Mouse (Mus musculus) bone marrow, adult 2 months (tissue): Measurements from ENCODE around the gene Matn1.

ENCODE experiments used
- CTCF ChIP-seq: fragments of 200-500 bp; IDR thresholded peaks from 2 replicates; pipeline ENCODE4 v1.5.1; 2011; ENCODE audit warnings: low read length, control low read depth; ENCODE audit not compliant: control insufficient read depth, insufficient read depth
- POLR2A ChIP-seq: fragments of 200-500 bp; IDR thresholded peaks from 2 replicates; pipeline ENCODE4 v1.6.1; 2011; ENCODE audit warnings: low read depth, mild to moderate bottlenecking, control low read depth, low read length, borderline replicate concordance; ENCODE audit not compliant: control insufficient read depth

DNA sequence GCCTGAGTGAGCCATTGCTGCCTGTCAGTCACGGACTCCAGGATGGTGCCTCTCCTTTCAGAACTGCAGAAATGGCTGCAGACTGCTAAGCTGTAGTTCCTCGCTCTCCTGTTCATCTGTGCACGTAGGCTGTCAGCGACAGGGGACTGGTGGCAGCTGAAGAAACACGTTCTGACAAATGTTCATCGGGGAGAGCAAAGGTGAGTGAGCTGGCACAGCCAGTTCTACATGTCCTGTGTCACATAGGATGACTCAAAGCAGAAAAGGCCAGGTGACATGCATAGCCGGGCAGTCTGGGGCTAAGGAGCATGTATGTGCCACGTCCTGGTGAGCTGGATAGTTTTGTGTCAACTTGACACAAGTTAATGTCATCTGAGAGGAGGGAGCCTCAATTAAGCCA, 50.4 kb downstream of the Matn1 start:
- TF ChIP-seq CTCF (no peak), POLR2A (no peak)
